Mouse (Mus musculus) mouse trophoblast stem cell (cell line): ENCODE results near the gene Ppp3ca.

ENCODE experiments used
- in situ Hi-C, 2 experiments: fragments of 300-500 bp; cut with MseI, MboI; formaldehyde crosslinking; loops; 2 replicates in 1 of 2; 3 replicates in 1 of 2; pipeline ENCODE4 v1.15.1; 2025

Ppp3ca gene

GRCm38 (mm10) chr3:136670110-136670359, at the start of gene Ppp3ca:
Ppp3ca (plus strand) TSS chr3:136670124.
- in situ Hi-C loops = no loop called here

- in situ Hi-C loops = no loop called here
Measured at GRCm38 (mm10) chr3:136640544-136641230, 29.2 kb upstream of the Ppp3ca start.

- in situ Hi-C loops = no loop called here
Measured at GRCm38 (mm10) chr3:136650966-136651365, 19.0 kb upstream of the Ppp3ca start.

GRCm38 (mm10) chr3:136651496-136651895, 18.4 kb upstream of the Ppp3ca start:
- in situ Hi-C loops = no loop called here

GRCm38 (mm10) chr3:136656460-136657035, 13.4 kb upstream of the Ppp3ca start:
- in situ Hi-C loops = no loop called here

GRCm38 (mm10) chr3:136658681-136659080, 11.2 kb upstream of the Ppp3ca start:
- in situ Hi-C loops = no loop called here

- in situ Hi-C loops = no loop called here
Measured at GRCm38 (mm10) chr3:136665119-136665518, 4.8 kb upstream of the Ppp3ca start.

GRCm38 (mm10) chr3:136668072-136668471, 1.9 kb upstream of the Ppp3ca start:
- in situ Hi-C loops = no loop called here

- in situ Hi-C loops = no loop called here
Measured at GRCm38 (mm10) chr3:136669231-136670109, 454 bp upstream of the Ppp3ca start.

- in situ Hi-C loops = no loop called here
Measured at GRCm38 (mm10) chr3:136670360-136671131, 622 bp downstream of the Ppp3ca start.

GRCm38 (mm10) chr3:136671161-136671939, 1.4 kb downstream of the Ppp3ca start:
- in situ Hi-C loops = no loop called here

GRCm38 (mm10) chr3:136671940-136672278, 2.0 kb downstream of the Ppp3ca start:
- in situ Hi-C loops = no loop called here

GRCm38 (mm10) chr3:136672870-136673269, 2.9 kb downstream of the Ppp3ca start:
- in situ Hi-C loops = no loop called here

- in situ Hi-C loops = no loop called here
Measured at GRCm38 (mm10) chr3:136673363-136673762, 3.4 kb downstream of the Ppp3ca start.

GRCm38 (mm10) chr3:136674486-136674885, 4.6 kb downstream of the Ppp3ca start:
- in situ Hi-C loops = no loop called here

GRCm38 (mm10) chr3:136676991-136677390, 7.1 kb downstream of the Ppp3ca start:
- in situ Hi-C loops = no loop called here

- in situ Hi-C loops = no loop called here
Measured at GRCm38 (mm10) chr3:136678386-136678785, 8.5 kb downstream of the Ppp3ca start.

- in situ Hi-C loops = no loop called here
Measured at GRCm38 (mm10) chr3:136679903-136680491, 10.1 kb downstream of the Ppp3ca start.

- in situ Hi-C loops = no loop called here
Measured at GRCm38 (mm10) chr3:136682242-136682641, 12.3 kb downstream of the Ppp3ca start.

GRCm38 (mm10) chr3:136684191-136684958, 14.5 kb downstream of the Ppp3ca start:
- in situ Hi-C loops = no loop called here
